Mouse (Mus musculus): ENCODE measurements around the gene Tnr. TPM values are rescaled to one million over a fixed set of nuclear protein-coding genes. Genes with fewer than 3 reads are reported as not detected.

Tnr gene
- polyA plus RNA-seq, 1 experiment from 2014 or later: 5.3 TPM

- Histone ChIP-seq H3K4me1 (peaks cover 13% of the 10 kb centered on the region), H3K27me3 (replicated peaks) (no peaks in the 10 kb centered on the region; the same call in 1 of the 2 replicates), H3K4me3 (replicated peaks) (no peak overlapping the region), H3K9me3 (replicated peaks) (no peaks in the 10 kb centered on the region), H3K27ac (replicated peaks) (no peak overlapping the region; the same call in 1 of the 2 replicates), H3K4me2 (no peak overlapping the region), H3K9ac (replicated peaks) (no peak overlapping the region), H3K36me3 (no peaks in the 10 kb centered on the region)
- WGBS: 78% methylated on average over 7 of the region's 7 CpGs
- ATAC-seq (ENCODE audit: low FRiP score): no peak
Measured at GRCm38 (mm10) chr1:159567171-159567570, 43.6 kb downstream of the Tnr start.

GRCm38 (mm10) chr1:159570270-159570669, 46.7 kb downstream of the Tnr start:
- Histone ChIP-seq H3K27me3 (replicated peaks) (no peaks in the 10 kb centered on the region; the same call in 1 of the 2 replicates), H3K27ac (replicated peaks) (peak overlapping the region; percentile 7; the same call in 1 of the 2 replicates), H3K4me1 (peaks cover 13% of the 10 kb centered on the region), H3K36me3 (no peaks in the 10 kb centered on the region), H3K9ac (replicated peaks) (no peak overlapping the region), H3K4me3 (replicated peaks) (no peak overlapping the region), H3K4me2 (no peak overlapping the region), H3K9me3 (replicated peaks) (no peaks in the 10 kb centered on the region)
- 28% methylated on average over 8 of the region's 8 CpGs for WGBS
- no peak for ATAC-seq (ENCODE audit: low FRiP score)

DNA sequence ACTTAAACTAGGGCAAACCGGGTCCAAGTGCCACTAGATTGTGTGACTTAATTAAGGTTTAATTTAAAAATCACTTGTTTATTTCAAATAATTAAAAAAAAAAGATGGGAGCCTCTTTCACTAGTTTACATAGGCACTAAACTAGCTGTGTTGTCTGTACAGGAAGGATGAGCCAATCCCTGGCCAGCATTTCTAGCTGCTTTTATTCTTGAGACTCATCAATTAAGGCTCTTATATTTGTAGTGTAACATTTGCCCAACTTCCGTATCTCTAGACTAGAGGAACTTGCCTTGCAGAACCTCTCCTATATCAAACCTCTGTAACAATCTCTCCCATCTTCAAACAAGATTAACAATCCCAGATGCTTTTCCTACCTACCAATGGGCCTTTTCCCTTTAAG, 47.3 kb downstream of the Tnr start:
- Histone ChIP-seq H3K4me2 (no peak overlapping the region), H3K27me3 (replicated peaks) (no peaks in the 10 kb centered on the region; the same call in 1 of the 2 replicates), H3K9me3 (replicated peaks) (no peaks in the 10 kb centered on the region), H3K4me3 (replicated peaks) (no peak overlapping the region), H3K4me1 (peaks cover 13% of the 10 kb centered on the region), H3K9ac (replicated peaks) (no peak overlapping the region), H3K27ac (replicated peaks) (0 out of 2 replicates have a peak overlapping the region, but pooled peaks have one; percentile 7), H3K36me3 (no peaks in the 10 kb centered on the region)
- no peak for ATAC-seq (ENCODE audit: low FRiP score)
- 55% methylated on average over 2 of the region's 2 CpGs for WGBS

DNA sequence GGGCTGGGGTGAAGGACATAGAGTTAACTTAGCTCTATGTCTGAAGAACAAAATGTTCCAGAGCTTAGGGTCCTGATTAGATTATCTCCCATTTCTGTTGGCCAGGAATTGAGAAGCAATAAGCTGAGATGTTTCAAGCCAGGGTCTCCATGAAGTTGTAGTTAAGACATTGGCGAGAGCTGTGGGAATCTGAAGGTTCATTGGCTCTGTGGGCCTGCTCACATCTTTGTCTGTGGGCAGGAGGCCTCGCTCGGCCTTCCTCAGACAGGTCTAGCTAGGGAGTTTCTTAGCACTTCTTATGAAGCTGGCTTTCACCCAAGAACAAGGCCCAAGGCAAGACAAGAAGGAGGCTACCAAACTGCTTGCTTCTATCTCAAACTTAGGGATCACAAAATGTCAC, 48.4 kb downstream of the Tnr start:
- no peak overlapping the region for H3K27ac ChIP-seq (replicated peaks)

GRCm38 (mm10) chr1:159573116-159573515, 49.5 kb downstream of the Tnr start:
- Histone ChIP-seq H3K4me2 (no peak overlapping the region), H3K36me3 (no peaks in the 10 kb centered on the region), H3K4me1 (peaks cover 13% of the 10 kb centered on the region), H3K9me3 (replicated peaks) (no peaks in the 10 kb centered on the region), H3K9ac (replicated peaks) (no peak overlapping the region), H3K4me3 (replicated peaks) (no peak overlapping the region), H3K27ac (replicated peaks) (no peak overlapping the region), H3K27me3 (replicated peaks) (no peaks in the 10 kb centered on the region; the same call in 1 of the 2 replicates)
- 88% methylated on average over 2 of the region's 2 CpGs for WGBS
- no peak for ATAC-seq (ENCODE audit: low FRiP score)

More for the DNA sequence above, 48.4 kb downstream of the Tnr start:
- Histone ChIP-seq H3K9ac (replicated peaks) (no peak overlapping the region), H3K4me2 (no peak overlapping the region), H3K27me3 (replicated peaks) (no peaks in the 10 kb centered on the region; the same call in 1 of the 2 replicates), H3K4me1 (peaks cover 13% of the 10 kb centered on the region), H3K36me3 (no peaks in the 10 kb centered on the region), H3K4me3 (replicated peaks) (no peak overlapping the region), H3K9me3 (replicated peaks) (no peaks in the 10 kb centered on the region)
- no peak for ATAC-seq (ENCODE audit: low FRiP score)
- WGBS: 96% methylated on average over 3 of the region's 3 CpGs

DNA sequence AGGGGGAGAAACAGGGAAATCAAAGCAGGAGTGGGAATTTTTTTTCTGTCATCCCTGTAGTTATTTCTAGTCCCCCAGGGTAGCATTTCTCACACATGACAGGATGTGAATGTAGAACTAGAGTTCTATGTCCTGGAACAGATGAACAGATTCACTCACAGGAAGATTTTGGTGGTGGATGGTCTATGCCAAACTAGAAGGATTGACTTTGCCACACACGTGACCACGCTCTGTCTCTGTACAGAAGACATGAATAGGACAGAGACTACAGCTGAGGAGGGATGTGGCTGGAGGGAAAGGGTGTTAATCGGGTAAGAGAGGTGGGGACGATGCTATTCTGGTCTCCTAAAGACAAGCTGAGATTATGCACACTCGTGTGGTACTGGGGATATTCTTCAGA, 51.1 kb downstream of the Tnr start:
- no peak overlapping the region for H3K4me3 ChIP-seq (replicated peaks)
- 89% methylated on average over 5 of the region's 5 CpGs for WGBS

GRCm38 (mm10) chr1:159576246-159576645, 52.7 kb downstream of the Tnr start:
- no peak overlapping the region for H3K4me3 ChIP-seq (replicated peaks)
- H3K4me2 ChIP-seq: no peak overlapping the region
- no peaks in the 10 kb centered on the region for H3K27me3 ChIP-seq (replicated peaks)
- ATAC-seq (ENCODE audit: low FRiP score): no peak
- H3K27ac ChIP-seq (replicated peaks): no peak overlapping the region
- no peaks in the 10 kb centered on the region for H3K36me3 ChIP-seq
- peaks cover 16% of the 10 kb centered on the region for H3K4me1 ChIP-seq
- 72% methylated on average over 2 of the region's 2 CpGs for WGBS
- H3K9me3 ChIP-seq (replicated peaks): no peaks in the 10 kb centered on the region
- H3K9ac ChIP-seq (replicated peaks): no peak overlapping the region

More for the DNA sequence above, 51.1 kb downstream of the Tnr start:
- Histone ChIP-seq H3K27ac (replicated peaks) (no peak overlapping the region), H3K4me1 (peaks cover 22% of the 10 kb centered on the region), H3K9me3 (replicated peaks) (no peaks in the 10 kb centered on the region), H3K4me2 (no peak overlapping the region), H3K9ac (replicated peaks) (no peak overlapping the region), H3K36me3 (no peaks in the 10 kb centered on the region), H3K27me3 (replicated peaks) (no peaks in the 10 kb centered on the region)
- ATAC-seq (ENCODE audit: low FRiP score): no peak

- no peak overlapping the region for H3K9ac ChIP-seq (replicated peaks)
- no peaks in the 10 kb centered on the region for H3K9me3 ChIP-seq (replicated peaks)
- ATAC-seq (ENCODE audit: low FRiP score): peak; percentile 64
- no peak overlapping the region for H3K4me3 ChIP-seq (replicated peaks)
- H3K4me1 ChIP-seq: peaks cover 16% of the 10 kb centered on the region
- WGBS: 6% methylated on average over 3 of the region's 3 CpGs
- no peaks in the 10 kb centered on the region for H3K27me3 ChIP-seq (replicated peaks)
- H3K4me2 ChIP-seq: no peak overlapping the region
- H3K27ac ChIP-seq (replicated peaks): peak overlapping the region; percentile 48; the same call in 1 of the 2 replicates
- no peaks in the 10 kb centered on the region for H3K36me3 ChIP-seq
Measured at GRCm38 (mm10) chr1:159578391-159578790, 54.8 kb downstream of the Tnr start.

DNA sequence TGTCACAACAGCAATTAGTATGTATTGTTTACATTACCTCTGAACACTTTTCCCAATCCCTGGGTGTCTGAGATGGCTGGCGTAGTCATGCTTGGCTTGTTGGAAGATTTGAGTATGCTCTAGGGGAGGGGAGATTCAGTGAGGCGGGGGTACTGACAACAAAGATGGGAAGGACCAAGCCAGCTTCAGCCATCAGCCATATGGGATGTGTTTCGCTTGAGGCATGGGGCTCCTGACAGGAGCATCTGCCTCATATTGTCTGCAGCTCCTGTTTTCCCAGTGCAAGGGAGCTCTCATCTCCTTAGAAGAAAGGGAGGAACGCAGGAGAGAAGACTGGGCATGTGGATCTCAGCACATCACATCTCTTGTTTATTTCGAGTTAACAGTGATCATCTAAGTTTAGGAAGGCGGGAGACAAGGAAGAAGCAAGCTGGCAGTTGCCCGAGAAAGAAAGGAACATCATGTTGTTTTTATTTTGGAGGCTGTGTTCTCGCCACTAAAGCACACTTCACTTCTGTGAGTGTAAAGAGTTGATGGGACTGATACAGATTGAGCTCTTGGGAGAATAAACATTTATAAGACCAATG, 56.9 kb downstream of the Tnr start:
- H3K4me2 ChIP-seq: no peak overlapping the region
- no peak for ATAC-seq (ENCODE audit: low FRiP score)
- H3K9me3 ChIP-seq (replicated peaks): no peaks in the 10 kb centered on the region
- H3K4me3 ChIP-seq (replicated peaks): no peak overlapping the region
- H3K36me3 ChIP-seq: no peaks in the 10 kb centered on the region
- no peak overlapping the region for H3K27ac ChIP-seq (replicated peaks)
- WGBS: 76% methylated on average over 8 of the region's 8 CpGs
- no peaks in the 10 kb centered on the region for H3K27me3 ChIP-seq (replicated peaks)
- no peak overlapping the region for H3K9ac ChIP-seq (replicated peaks)
- H3K4me1 ChIP-seq: peaks cover 16% of the 10 kb centered on the region

DNA sequence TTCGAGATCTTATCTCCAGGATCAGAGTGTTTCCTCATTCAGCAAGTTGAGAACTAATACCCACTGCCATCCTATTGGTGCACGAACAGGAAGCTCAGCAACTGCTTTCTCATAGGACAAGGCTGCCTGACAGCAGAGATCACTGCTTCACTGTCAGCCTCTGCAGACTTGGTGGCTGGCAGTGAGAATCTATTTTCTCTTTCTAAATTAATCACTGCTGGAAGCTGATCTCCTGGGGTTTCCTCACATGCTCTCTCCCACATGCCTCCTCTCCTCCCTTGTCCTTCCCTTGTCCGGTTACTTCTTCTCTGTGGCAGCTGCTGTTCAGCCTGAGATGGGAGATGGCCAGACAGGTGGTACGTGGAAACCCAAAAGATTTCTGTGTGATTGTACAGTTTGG, 60.3 kb downstream of the Tnr start:
- H3K27me3 ChIP-seq (replicated peaks): no peaks in the 10 kb centered on the region
- H3K4me3 ChIP-seq (replicated peaks): no peak overlapping the region
- no peaks in the 10 kb centered on the region for H3K36me3 ChIP-seq
- no peak overlapping the region for H3K4me2 ChIP-seq
- peaks cover 7% of the 10 kb centered on the region for H3K4me1 ChIP-seq
- H3K9me3 ChIP-seq (replicated peaks): no peaks in the 10 kb centered on the region
- WGBS: 73% methylated on average over 4 of the region's 4 CpGs
- H3K27ac ChIP-seq (replicated peaks): no peak overlapping the region
- ATAC-seq (ENCODE audit: low FRiP score): no peak
- H3K9ac ChIP-seq (replicated peaks): no peak overlapping the region

- no peak overlapping the region for H3K4me3 ChIP-seq (replicated peaks)
- H3K9ac ChIP-seq (replicated peaks): no peak overlapping the region
- H3K4me1 ChIP-seq: peaks cover 3% of the 10 kb centered on the region; the same call in 1 of the 2 replicates
- no peaks in the 10 kb centered on the region for H3K27me3 ChIP-seq (replicated peaks)
- no peaks in the 10 kb centered on the region for H3K36me3 ChIP-seq
- WGBS: 81% methylated on average over 2 of the region's 2 CpGs
- no peak overlapping the region for H3K4me2 ChIP-seq
- no peaks in the 10 kb centered on the region for H3K9me3 ChIP-seq (replicated peaks)
- no peak overlapping the region for H3K27ac ChIP-seq (replicated peaks)
- no peak for ATAC-seq (ENCODE audit: low FRiP score)
Measured at GRCm38 (mm10) chr1:159588741-159589140, 65.2 kb downstream of the Tnr start.
